Mouse (Mus musculus): ENCODE results near the gene Ankfy1. TPM values are rescaled to one million over a fixed set of nuclear protein-coding genes. Genes with fewer than 3 reads are reported as not detected.
"Not testable (repeated sequence)": the region's sequence is repeated elsewhere in the genome, so short reads cannot be mapped to it uniquely, and the experiment has no call there.

Gene Ankfy1
- polyA plus RNA-seq, 1 experiment from 2014 or later, result 21.9 TPM

GRCm38 (mm10) chr11:72771461-72771860 is 81.7 kb downstream of the Ankfy1 start:
- WGBS, result 74% methylated on average over 4 of the region's 4 CpGs
- Histone ChIP-seq H3K27me3 (ENCODE audit: insufficient read depth, poor library complexity, severe bottlenecking) (no peaks in the 10 kb centered on the region), H3K36me3 (peaks cover 36% of the 10 kb centered on the region), H3K4me3 (no peak overlapping the region), H3K4me1 (no peaks in the 10 kb centered on the region), H3K9me3 (no peaks in the 10 kb centered on the region), H3K27ac (no peak overlapping the region)
- no peak for DNase-seq (ENCODE audit: low spot score)

- H3K27me3 ChIP-seq (ENCODE audit: insufficient read depth, poor library complexity, severe bottlenecking); H3K27ac ChIP-seq; H3K4me3 ChIP-seq; DNase-seq (ENCODE audit: low spot score); H3K4me1 ChIP-seq; H3K9me3 ChIP-seq: not testable (repeated sequence)
- WGBS, result 14% methylated on average over 1 of the region's 1 CpGs
- peaks cover 30% of the 10 kb centered on the region for H3K36me3 ChIP-seq
Observed at GRCm38 (mm10) chr11:72772611-72773010, 82.8 kb downstream of the Ankfy1 start.

GRCm38 (mm10) chr11:72778957-72779356 is 89.2 kb downstream of the Ankfy1 start:
- Histone ChIP-seq H3K27ac (no peak overlapping the region), H3K9me3 (no peaks in the 10 kb centered on the region), H3K27me3 (ENCODE audit: insufficient read depth, poor library complexity, severe bottlenecking) (no peaks in the 10 kb centered on the region), H3K36me3 (no peaks in the 10 kb centered on the region), H3K4me3 (no peak overlapping the region), H3K4me1 (no peaks in the 10 kb centered on the region)
- DNase-seq (ENCODE audit: low spot score), result no peak

- Histone ChIP-seq H3K36me3 (no peaks in the 10 kb centered on the region), H3K27ac (no peak overlapping the region), H3K4me3 (no peak overlapping the region), H3K27me3 (ENCODE audit: insufficient read depth, poor library complexity, severe bottlenecking) (no peaks in the 10 kb centered on the region), H3K4me1 (no peaks in the 10 kb centered on the region), H3K9me3 (no peaks in the 10 kb centered on the region)
- DNase-seq (ENCODE audit: low spot score), result no peak
- 65% methylated on average over 2 of the region's 2 CpGs for WGBS
Observed at GRCm38 (mm10) chr11:72782103-72782502, 92.3 kb downstream of the Ankfy1 start.

GRCm38 (mm10) chr11:72782503-72782902 is 92.7 kb downstream of the Ankfy1 start:
- Histone ChIP-seq H3K4me3 (no peak overlapping the region), H3K27ac (no peak overlapping the region), H3K4me1 (no peaks in the 10 kb centered on the region), H3K27me3 (ENCODE audit: insufficient read depth, poor library complexity, severe bottlenecking) (no peaks in the 10 kb centered on the region), H3K36me3 (no peaks in the 10 kb centered on the region), H3K9me3 (no peaks in the 10 kb centered on the region)
- WGBS, result 80% methylated on average over 3 of the region's 3 CpGs
- no peak for DNase-seq (ENCODE audit: low spot score)

GRCm38 (mm10) chr11:72792033-72792432 is 102.2 kb downstream of the Ankfy1 start:
- Histone ChIP-seq H3K4me3 (no peak overlapping the region), H3K36me3 (no peaks in the 10 kb centered on the region), H3K27ac (no peak overlapping the region), H3K4me1 (peaks cover 5% of the 10 kb centered on the region), H3K9me3 (no peaks in the 10 kb centered on the region), H3K27me3 (ENCODE audit: insufficient read depth, poor library complexity, severe bottlenecking) (no peaks in the 10 kb centered on the region)
- no peak for DNase-seq (ENCODE audit: low spot score)

GRCm38 (mm10) chr11:72795149-72795454 is 105.3 kb downstream of the Ankfy1 start:
- no peaks in the 10 kb centered on the region for H3K9me3 ChIP-seq
- H3K27me3 ChIP-seq (ENCODE audit: insufficient read depth, poor library complexity, severe bottlenecking), result no peaks in the 10 kb centered on the region
- H3K4me3 ChIP-seq, result peak overlapping the region; percentile 98
- no peak for DNase-seq (ENCODE audit: low spot score)
- H3K36me3 ChIP-seq, result no peaks in the 10 kb centered on the region
- peaks cover 5% of the 10 kb centered on the region for H3K4me1 ChIP-seq
- H3K27ac ChIP-seq, result peak overlapping the region; percentile 93
- WGBS, result 17% methylated on average over 14 of the region's 14 CpGs

GRCm38 (mm10) chr11:72795455-72796295 is 105.9 kb downstream of the Ankfy1 start, which contains the start of the genes Cyb5d2 and Zzef1:
Cyb5d2 (minus strand) TSS chr11:72796142.
Zzef1 (plus strand) TSS chr11:72796226.
- WGBS, result under 1% methylated on average over 69 of the region's 69 CpGs
- Histone ChIP-seq H3K27ac (peak within 1 kb of the TSS; percentile 93), H3K4me1 (peaks cover 5% of the 10 kb centered on the region), H3K36me3 (no peaks in the 10 kb centered on the region), H3K9me3 (no peaks in the 10 kb centered on the region), H3K27me3 (ENCODE audit: insufficient read depth, poor library complexity, severe bottlenecking) (no peaks in the 10 kb centered on the region), H3K4me3 (peak within 1 kb of the TSS; percentile 98)
- peak; percentile 98 for DNase-seq (ENCODE audit: low spot score)

- WGBS, result under 1% methylated on average over 42 of the region's 42 CpGs
- peak overlapping the region; percentile 98 for H3K4me3 ChIP-seq
- H3K36me3 ChIP-seq, result no peaks in the 10 kb centered on the region
- no peaks in the 10 kb centered on the region for H3K9me3 ChIP-seq
- H3K27ac ChIP-seq, result peak overlapping the region; percentile 93
- DNase-seq (ENCODE audit: low spot score), result peak; percentile 77
- H3K27me3 ChIP-seq (ENCODE audit: insufficient read depth, poor library complexity, severe bottlenecking), result no peaks in the 10 kb centered on the region
- peaks cover 5% of the 10 kb centered on the region for H3K4me1 ChIP-seq
Observed at GRCm38 (mm10) chr11:72796296-72796687, 106.5 kb downstream of the Ankfy1 start.

GRCm38 (mm10) chr11:72796773-72797338 is 107.0 kb downstream of the Ankfy1 start:
- Histone ChIP-seq H3K27ac (peak overlapping the region; percentile 93), H3K27me3 (ENCODE audit: insufficient read depth, poor library complexity, severe bottlenecking) (no peaks in the 10 kb centered on the region), H3K9me3 (no peaks in the 10 kb centered on the region), H3K36me3 (no peaks in the 10 kb centered on the region), H3K4me1 (peaks cover 5% of the 10 kb centered on the region), H3K4me3 (peak overlapping the region; percentile 98)
- 15% methylated on average over 10 of the region's 10 CpGs for WGBS
- DNase-seq (ENCODE audit: low spot score), result no peak

- Histone ChIP-seq H3K9me3 (no peaks in the 10 kb centered on the region), H3K27me3 (ENCODE audit: insufficient read depth, poor library complexity, severe bottlenecking) (no peaks in the 10 kb centered on the region), H3K27ac (no peak overlapping the region), H3K36me3 (no peaks in the 10 kb centered on the region), H3K4me3 (no peak overlapping the region), H3K4me1 (peaks cover 8% of the 10 kb centered on the region)
- DNase-seq (ENCODE audit: low spot score), result no peak
Observed at GRCm38 (mm10) chr11:72798112-72798511, 108.3 kb downstream of the Ankfy1 start.

- H3K4me1 ChIP-seq, result peaks cover 21% of the 10 kb centered on the region
- H3K27me3 ChIP-seq (ENCODE audit: insufficient read depth, poor library complexity, severe bottlenecking), result no peaks in the 10 kb centered on the region
- DNase-seq (ENCODE audit: low spot score), result no peak
- no peak overlapping the region for H3K4me3 ChIP-seq
- H3K9me3 ChIP-seq, result no peaks in the 10 kb centered on the region
- H3K27ac ChIP-seq, result no peak overlapping the region
- no peaks in the 10 kb centered on the region for H3K36me3 ChIP-seq
Observed at GRCm38 (mm10) chr11:72801182-72801581, 111.4 kb downstream of the Ankfy1 start.

GRCm38 (mm10) chr11:72803038-72803437 is 113.2 kb downstream of the Ankfy1 start:
- Histone ChIP-seq H3K9me3 (no peaks in the 10 kb centered on the region), H3K4me1 (peaks cover 16% of the 10 kb centered on the region), H3K36me3 (no peaks in the 10 kb centered on the region), H3K27me3 (ENCODE audit: insufficient read depth, poor library complexity, severe bottlenecking) (no peaks in the 10 kb centered on the region), H3K27ac (no peak overlapping the region), H3K4me3 (no peak overlapping the region)
- WGBS, result 77% methylated on average over 3 of the region's 3 CpGs
- DNase-seq (ENCODE audit: low spot score), result no peak

- no peaks in the 10 kb centered on the region for H3K27me3 ChIP-seq (ENCODE audit: insufficient read depth, poor library complexity, severe bottlenecking)
Observed at GRCm38 (mm10) chr11:72804586-72804985, 114.8 kb downstream of the Ankfy1 start.

More at GRCm38 (mm10) chr11:72804586-72804985, 114.8 kb downstream of the Ankfy1 start:
- H3K9me3 ChIP-seq, result no peaks in the 10 kb centered on the region
- no peaks in the 10 kb centered on the region for H3K36me3 ChIP-seq
- no peak overlapping the region for H3K4me3 ChIP-seq
- H3K27ac ChIP-seq, result no peak overlapping the region
- no peak for DNase-seq (ENCODE audit: low spot score)
- peaks cover 16% of the 10 kb centered on the region for H3K4me1 ChIP-seq

Data from heart, embryonic 10.5 days (tissue).